In genomic region chr2:52421197-52421596, GRCm38 (mm10) we compare ENCODE assay signal across 9 mouse cellular contexts. TPM values are rescaled to one million over a fixed set of nuclear protein-coding genes. Genes with fewer than 3 reads are reported as not detected.
DNase-seq lines count a peak whose midpoint lies in the region; ATAC-seq lines count a peak whose summit lies in the region.
"Had no signal": no experiment of that assay in that cellular context is flagged by ENCODE, and none has a peak within 500 bp of the region (broad histone marks: within the 10 kb centered on the region; RNA-seq: fewer than 3 reads in every experiment).

No protein-coding gene starts in this region.

- H3K27me3 ChIP-seq in heart, embryonic 12.5 days (replicated peaks): no peaks in the 10 kb centered on the region
- no peaks in the 10 kb centered on the region for H3K27me3 ChIP-seq in intestine, embryonic 15.5 days (replicated peaks)
- no peaks in the 10 kb centered on the region for H3K27me3 ChIP-seq in liver, embryonic 13.5 days
- no peaks in the 10 kb centered on the region for H3K27me3 ChIP-seq in hindbrain, embryonic 13.5 days
- H3K27me3 ChIP-seq in midbrain, embryonic 10.5 days (ENCODE audit: low read depth, poor library complexity, severe bottlenecking): no peaks in the 10 kb centered on the region

- DNase-seq in heart, postnatal 36 days: no peak
- DNase-seq in Muller cell, postnatal 12 days (ENCODE audit: inconsistent ontology term): peak; percentile 36
- no peak for DNase-seq in liver, embryonic 13.5 days
- no peak for DNase-seq in layer of hippocampus, adult 9-10 months (ENCODE audit: low spot score)
- DNase-seq in midbrain, embryonic 10.5 days (ENCODE audit: low spot score): no peak
- DNase-seq: lung, embryonic 14.5 days had no signal

- no peak overlapping the region for H3K4me3 ChIP-seq in heart, embryonic 12.5 days
- H3K4me3 ChIP-seq in intestine, embryonic 15.5 days (replicated peaks): no peak overlapping the region
- peak overlapping the region; percentile 21 for H3K4me3 ChIP-seq in liver, embryonic 13.5 days (replicated peaks)
- H3K4me3 ChIP-seq in hindbrain, embryonic 13.5 days: no peak overlapping the region
- no peak overlapping the region for H3K4me3 ChIP-seq in midbrain, embryonic 10.5 days

- peak overlapping the region; percentile 52 for H3K27ac ChIP-seq in heart, embryonic 12.5 days (ENCODE audit: poor library complexity, severe bottlenecking)
- H3K27ac ChIP-seq in intestine, embryonic 15.5 days: peak overlapping the region; percentile 36
- peak overlapping the region; percentile 20; the same call in 1 of the 2 replicates for H3K27ac ChIP-seq in liver, embryonic 13.5 days
- no peak overlapping the region for H3K27ac ChIP-seq in hindbrain, embryonic 13.5 days
- H3K27ac ChIP-seq in midbrain, embryonic 10.5 days (replicated peaks): no peak overlapping the region

- H3K9ac ChIP-seq in heart, embryonic 12.5 days: peak overlapping the region; percentile 44
- H3K9ac ChIP-seq in intestine, embryonic 15.5 days: no peak overlapping the region; the same call in 1 of the 2 replicates
- H3K9ac ChIP-seq in liver, embryonic 13.5 days: peak overlapping the region; percentile 44; the same call in 1 of the 2 replicates
- H3K9ac ChIP-seq in hindbrain, embryonic 13.5 days: no peak overlapping the region
- H3K9ac ChIP-seq: lung, embryonic 14.5 days had no signal

- intact Hi-C loops in heart, postnatal 36 days (cut with DNase I): loop anchor here (5.0 to 10.0 kb wide), 4 partner anchors 156 to 774 kb away; partner anchors contain the start of genes Arl6ip6, Prpf40a and Stam2

- ATAC-seq in heart, embryonic 12.5 days (ENCODE audit: insufficient number of reproducible peaks, low FRiP score): no peak
- ATAC-seq in intestine, embryonic 15.5 days: peak; percentile 18; the same call in 1 of the 2 replicates
- no peak for ATAC-seq in liver, embryonic 13.5 days (ENCODE audit: low read depth)
- ATAC-seq in hindbrain, embryonic 13.5 days (ENCODE audit: low FRiP score): no peak

- H3K9me3 ChIP-seq in heart, embryonic 12.5 days (replicated peaks): no peaks in the 10 kb centered on the region
- H3K9me3 ChIP-seq in intestine, embryonic 15.5 days: no peaks in the 10 kb centered on the region
- H3K9me3 ChIP-seq in liver, embryonic 13.5 days (replicated peaks): no peaks in the 10 kb centered on the region
- 0 out of 2 replicates have a peak, but pooled peaks cover under 1% of the 10 kb centered on the region for H3K9me3 ChIP-seq in hindbrain, embryonic 13.5 days
- peaks cover 26% of the 10 kb centered on the region; the same call in 1 of the 2 replicates for H3K9me3 ChIP-seq in midbrain, embryonic 10.5 days (replicated peaks)

- peaks cover 6% of the 10 kb centered on the region for H3K36me3 ChIP-seq in heart, embryonic 12.5 days
- H3K36me3 ChIP-seq in intestine, embryonic 15.5 days: peaks cover under 1% of the 10 kb centered on the region; the same call in 1 of the 2 replicates
- H3K36me3 ChIP-seq in liver, embryonic 13.5 days: peaks cover 10% of the 10 kb centered on the region
- H3K36me3 ChIP-seq in hindbrain, embryonic 13.5 days: peaks cover 7% of the 10 kb centered on the region
- peaks cover 34% of the 10 kb centered on the region for H3K36me3 ChIP-seq in midbrain, embryonic 10.5 days

- H3K4me2 ChIP-seq in heart, embryonic 12.5 days: peak overlapping the region; percentile 86
- H3K4me2 ChIP-seq in intestine, embryonic 15.5 days (replicated peaks): peak overlapping the region; percentile 19; the same call in 1 of the 2 replicates
- peak overlapping the region; percentile 75 for H3K4me2 ChIP-seq in liver, embryonic 13.5 days
- no peak overlapping the region for H3K4me2 ChIP-seq in hindbrain, embryonic 13.5 days
- H3K4me2 ChIP-seq: lung, embryonic 14.5 days had no signal

- H3K4me1 ChIP-seq in heart, embryonic 12.5 days (replicated peaks): peaks cover 44% of the 10 kb centered on the region
- H3K4me1 ChIP-seq in intestine, embryonic 15.5 days (replicated peaks): peaks cover 14% of the 10 kb centered on the region
- peaks cover 63% of the 10 kb centered on the region for H3K4me1 ChIP-seq in liver, embryonic 13.5 days (replicated peaks)
- peaks cover 34% of the 10 kb centered on the region for H3K4me1 ChIP-seq in hindbrain, embryonic 13.5 days (replicated peaks)
- peaks cover 36% of the 10 kb centered on the region for H3K4me1 ChIP-seq in midbrain, embryonic 10.5 days

- WGBS in heart, embryonic 12.5 days: 29% methylated on average over 6 of the region's 6 CpGs
- WGBS in intestine, embryonic 15.5 days: 34% methylated on average over 6 of the region's 6 CpGs
- WGBS in liver, embryonic 13.5 days (ENCODE audit: insufficient replicate concordance): 38% methylated on average over 6 of the region's 6 CpGs
- WGBS in hindbrain, embryonic 13.5 days: 76% methylated on average over 6 of the region's 6 CpGs
- 67% methylated on average over 6 of the region's 6 CpGs for WGBS in midbrain, embryonic 10.5 days

RNA-seq across cellular contexts. Expression of gene Arl5a, which starts 3.5 kb away (rescaled TPM):
- 86.4 and 90.9 TPM in 2 replicates for polyA plus RNA-seq in heart, embryonic 12.5 days (2016; fragmentation: Nextera tagmentation; extraction: Ambion mirVana)
- total RNA-seq in heart, postnatal 36 days (2021): 10 to 100 TPM; 33.8 to 35.0 TPM
- 33.3 and 36.4 TPM in 2 replicates for polyA plus RNA-seq in intestine, embryonic 15.5 days (2015; fragmentation: Nextera tagmentation; extraction: Ambion mirVana)
- 26.1 and 34.8 TPM in 2 replicates for polyA plus RNA-seq in liver, embryonic 13.5 days (2015; fragmentation: Nextera tagmentation; extraction: Ambion mirVana)
- polyA plus RNA-seq in hindbrain, embryonic 13.5 days (2015; fragmentation: Nextera tagmentation; extraction: Ambion mirVana): 39.9 and 40.2 TPM in 2 replicates
- 47.9 and 48.4 TPM in 2 replicates for polyA plus RNA-seq in midbrain, embryonic 10.5 days (2016; fragmentation: Nextera tagmentation; extraction: Ambion mirVana)

RNA-seq across cellular contexts. Expression of gene Neb, which starts 42.9 kb away (rescaled TPM):
- polyA plus RNA-seq in heart, embryonic 12.5 days (2016; fragmentation: Nextera tagmentation; extraction: Ambion mirVana): 2.0 and 2.6 TPM in 2 replicates
- total RNA-seq in heart, postnatal 36 days (2021): 1 to 10 TPM; 5.2 to 6.7 TPM
- 0.59 and 1.4 TPM in 2 replicates for polyA plus RNA-seq in intestine, embryonic 15.5 days (2015; fragmentation: Nextera tagmentation; extraction: Ambion mirVana)
- polyA plus RNA-seq in liver, embryonic 13.5 days (2015; fragmentation: Nextera tagmentation; extraction: Ambion mirVana): 1.6 and 2.6 TPM in 2 replicates
- polyA plus RNA-seq in hindbrain, embryonic 13.5 days (2015; fragmentation: Nextera tagmentation; extraction: Ambion mirVana): 1.2 and 2.0 TPM in 2 replicates
- polyA plus RNA-seq in midbrain, embryonic 10.5 days (2016; fragmentation: Nextera tagmentation; extraction: Ambion mirVana): 0.06 and 0.16 TPM in 2 replicates

Comparison
In these comparisons a context has a peak if more than half of its experiments do, and no peak if none do; other contexts are left out.
1. H3K27ac ChIP-seq: peak in heart, embryonic 12.5 days (single experiment), intestine, embryonic 15.5 days (single experiment) and liver, embryonic 13.5 days (single experiment); none in hindbrain, embryonic 13.5 days (single experiment) and midbrain, embryonic 10.5 days (single experiment).
2. H3K9ac ChIP-seq: peak in heart, embryonic 12.5 days (single experiment) and liver, embryonic 13.5 days (single experiment); none in intestine, embryonic 15.5 days (single experiment) and hindbrain, embryonic 13.5 days (single experiment).